Mouse (Mus musculus) skeletal muscle tissue, adult 2 months (tissue): ENCODE measurements around the gene Ttc25.
A peak's percentile ranks its signal among the peaks of the same experiment; 100 is the strongest.
"Not testable (repeated sequence)": the region's sequence is repeated elsewhere in the genome, so short reads cannot be mapped to it uniquely, and the experiment has no call there.

ENCODE experiments used
- DNase-seq: peaks from one replicate; pipeline ENCODE4 v3.0.0-alpha.2; 2012; ENCODE audit warnings: low read depth, low spot score

The Ttc25 gene

GRCm38 (mm10) chr11:100570430-100571201 is 25.2 kb downstream of the Ttc25 start:
- DNase-seq: peak; percentile 71

- DNase-seq: no peak
Observed at GRCm38 (mm10) chr11:100571202-100571567, 25.8 kb downstream of the Ttc25 start.

- DNase-seq: no peak
Observed at GRCm38 (mm10) chr11:100574188-100574587, 28.8 kb downstream of the Ttc25 start.

GRCm38 (mm10) chr11:100574708-100575483 is 29.5 kb downstream of the Ttc25 start, which contains the start of gene Cnp:
Cnp (plus strand) TSS chr11:100574904.
- DNase-seq: peak; percentile 62

DNA sequence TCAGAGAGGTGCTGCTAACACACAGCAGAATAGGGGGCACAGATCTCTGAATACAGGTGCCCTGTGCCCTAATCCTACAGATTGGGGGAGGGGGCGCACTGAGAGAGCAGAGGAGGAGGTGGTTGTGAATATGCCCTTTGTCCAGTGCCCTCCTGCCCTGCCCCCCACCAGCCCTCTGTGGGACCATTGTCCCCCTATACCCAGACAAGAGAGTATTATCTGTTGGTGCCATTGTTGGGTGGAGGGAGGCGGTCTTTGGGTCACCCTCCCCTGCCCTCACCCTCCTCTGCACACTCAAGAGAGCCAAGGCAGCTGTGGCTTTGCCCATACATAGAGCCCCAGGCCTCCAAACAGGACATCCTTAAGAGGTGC is 30.1 kb downstream of the Ttc25 start:
- no peak for DNase-seq

- DNase-seq: no peak
Observed at GRCm38 (mm10) chr11:100576256-100576655, 30.8 kb downstream of the Ttc25 start.

DNA sequence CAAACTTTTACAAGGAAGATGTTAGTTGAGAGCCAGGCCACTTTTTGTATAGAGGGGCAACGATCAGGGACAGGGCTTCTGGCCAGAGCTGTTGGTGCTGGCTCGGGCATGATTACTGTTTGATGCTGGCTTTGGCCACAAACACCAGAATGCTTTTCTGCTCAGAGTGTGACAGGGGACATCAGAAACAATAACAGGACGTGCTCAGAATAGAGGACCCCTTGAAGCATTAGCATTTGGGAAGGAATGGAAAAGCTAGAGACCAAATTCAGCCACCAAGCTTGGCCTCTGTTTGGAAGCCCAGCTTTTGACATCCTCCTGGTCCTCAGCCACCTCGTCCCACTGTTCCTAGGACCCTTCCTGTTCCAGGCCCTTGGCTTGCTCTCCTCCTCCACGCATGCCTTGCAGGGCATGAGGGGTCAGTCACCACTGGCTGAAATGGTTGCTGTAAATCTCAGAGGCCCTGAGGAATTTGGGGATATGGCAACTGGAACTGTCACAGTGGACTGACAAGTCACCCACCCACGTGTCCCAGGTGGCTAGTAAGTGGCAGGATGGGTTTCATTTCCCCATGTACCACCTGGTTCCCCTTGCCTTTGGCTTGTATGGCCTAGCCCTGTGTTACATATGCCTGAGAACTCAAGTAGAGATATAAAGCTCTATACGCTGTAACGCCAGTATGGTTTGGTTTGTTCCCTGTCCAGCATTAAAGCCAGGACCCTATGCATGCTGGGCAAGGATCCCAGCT is 32.6 kb downstream of the Ttc25 start:
- DNase-seq: no peak

DNA sequence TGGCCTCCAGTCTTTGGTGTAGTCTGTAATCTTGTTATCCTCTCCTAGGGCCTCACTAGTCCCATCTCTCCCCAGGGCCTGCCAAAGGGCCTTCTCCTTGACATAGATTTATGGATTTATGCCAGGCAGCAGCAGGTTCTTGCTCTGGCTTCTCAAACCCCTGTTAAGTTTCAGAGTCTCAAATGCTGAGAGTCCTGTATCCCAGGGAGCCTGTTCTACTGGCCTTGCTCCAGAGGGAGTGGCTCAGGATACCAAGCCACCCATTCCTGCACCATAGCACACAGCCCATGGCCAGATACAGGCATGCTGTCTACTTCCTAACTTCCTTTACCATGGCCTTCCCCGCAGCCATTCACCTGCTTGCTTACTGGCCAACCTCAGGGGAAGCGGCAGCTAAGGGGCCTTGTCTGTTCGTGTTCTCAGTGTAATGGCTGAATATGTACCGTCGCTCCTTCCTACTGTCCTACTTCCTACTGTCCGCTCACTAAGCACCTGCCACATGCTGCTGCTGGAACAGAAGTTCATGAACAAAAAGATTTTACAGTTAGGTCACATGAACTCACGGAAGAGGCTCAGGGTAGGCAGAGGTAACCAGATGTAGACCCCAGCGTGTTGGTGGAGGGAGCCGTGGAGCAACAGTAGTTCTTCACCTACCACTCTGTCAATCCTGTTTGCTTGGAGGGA is 33.9 kb downstream of the Ttc25 start:
- no peak for DNase-seq

DNA sequence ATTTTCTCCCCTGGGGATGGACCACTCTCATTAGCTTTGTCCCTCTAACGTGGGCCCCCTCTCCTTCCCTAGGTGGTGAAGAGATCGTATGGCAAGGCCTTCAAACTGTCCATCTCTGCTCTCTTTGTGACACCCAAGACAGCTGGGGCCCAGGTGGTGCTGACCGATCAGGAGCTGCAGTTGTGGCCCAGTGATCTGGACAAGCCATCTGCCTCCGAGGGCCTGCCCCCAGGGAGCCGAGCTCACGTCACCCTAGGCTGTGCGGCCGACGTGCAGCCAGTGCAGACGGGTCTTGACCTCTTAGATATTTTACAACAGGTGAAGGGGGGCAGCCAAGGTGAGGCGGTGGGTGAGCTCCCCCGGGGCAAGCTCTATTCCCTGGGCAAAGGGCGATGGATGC is 34.9 kb downstream of the Ttc25 start:
- no peak for DNase-seq

GRCm38 (mm10) chr11:100581756-100582155 is 36.3 kb downstream of the Ttc25 start:
- no peak for DNase-seq

DNA sequence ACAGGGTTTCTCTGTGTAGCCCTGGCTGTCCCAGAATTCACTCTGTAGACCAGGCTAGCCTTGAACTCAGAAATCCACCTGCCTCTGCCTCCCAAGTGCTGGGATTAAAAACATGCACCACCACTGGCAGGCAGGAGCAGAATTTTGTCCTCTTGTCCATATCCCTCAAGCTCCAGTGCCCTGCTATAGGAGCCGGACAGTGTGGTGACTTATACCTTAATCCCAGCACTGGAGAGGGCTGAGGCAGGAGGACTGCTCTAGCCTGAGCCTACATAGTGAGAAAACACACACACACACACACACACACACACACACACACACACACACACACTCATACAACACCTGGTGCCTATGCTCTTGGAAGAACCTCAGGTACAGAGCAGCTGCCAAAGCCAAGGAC is 37.0 kb downstream of the Ttc25 start:
- not testable (repeated sequence) for DNase-seq

DNA sequence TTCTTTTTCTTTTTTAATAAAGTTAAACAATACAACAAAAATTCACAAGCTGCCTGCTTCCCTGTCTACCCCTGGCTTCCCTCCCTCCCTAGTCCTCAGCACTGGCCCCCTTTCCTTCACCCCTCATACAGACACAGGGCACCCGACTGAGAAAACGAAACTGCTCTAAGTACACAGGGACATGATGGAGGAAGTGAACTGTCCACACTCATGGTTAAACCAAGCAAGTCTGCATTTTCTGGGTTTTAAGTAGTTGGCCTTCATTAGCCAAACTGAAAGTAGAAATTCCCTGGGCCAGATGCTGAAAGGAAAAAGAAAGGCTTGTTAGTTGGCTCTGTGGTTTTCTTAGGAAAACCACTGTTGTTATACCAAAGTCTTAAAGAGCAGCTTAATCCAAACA is 37.4 kb downstream of the Ttc25 start:
- DNase-seq: no peak

GRCm38 (mm10) chr11:100584561-100584961 is 39.2 kb downstream of the Ttc25 start:
- no peak for DNase-seq

DNA sequence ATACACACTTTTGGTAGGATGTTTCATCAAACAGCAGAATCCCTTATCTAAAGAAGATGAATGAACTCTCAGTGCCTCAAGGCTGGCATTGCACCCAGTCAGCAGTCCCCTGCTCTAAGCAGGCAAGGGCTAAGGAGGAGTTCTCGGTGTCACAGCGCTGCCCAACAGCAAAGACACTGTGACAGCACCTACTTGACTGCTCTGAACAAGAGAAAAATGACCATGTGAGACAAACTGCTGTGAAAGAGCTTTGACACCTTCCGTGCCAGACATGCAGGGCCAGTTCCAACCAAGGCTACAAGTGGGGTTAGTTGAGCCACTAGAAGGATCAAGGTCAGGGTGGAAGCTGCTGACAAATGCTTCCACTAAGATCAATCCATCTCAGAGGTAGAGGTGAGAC is 39.7 kb downstream of the Ttc25 start:
- no peak for DNase-seq

DNA sequence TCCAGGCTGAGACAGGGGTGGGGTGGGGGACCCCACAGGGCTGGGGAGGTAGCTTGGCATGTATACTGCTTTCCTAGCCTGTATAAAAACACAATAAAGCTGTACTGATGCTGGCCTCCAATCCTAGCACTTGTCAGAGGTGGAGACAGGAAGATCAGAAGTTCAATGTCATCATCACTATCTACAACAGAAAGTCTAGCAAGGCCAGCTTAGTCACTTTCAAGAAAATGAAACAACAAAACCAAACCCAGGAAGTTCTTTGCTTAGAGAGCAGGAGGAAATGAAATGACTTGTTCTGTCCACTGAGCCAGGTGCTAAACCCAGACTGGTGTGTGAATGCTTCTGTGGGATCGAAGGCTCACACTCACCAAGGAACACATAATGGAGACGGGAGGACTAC is 43.1 kb downstream of the Ttc25 start:
- no peak for DNase-seq

DNA sequence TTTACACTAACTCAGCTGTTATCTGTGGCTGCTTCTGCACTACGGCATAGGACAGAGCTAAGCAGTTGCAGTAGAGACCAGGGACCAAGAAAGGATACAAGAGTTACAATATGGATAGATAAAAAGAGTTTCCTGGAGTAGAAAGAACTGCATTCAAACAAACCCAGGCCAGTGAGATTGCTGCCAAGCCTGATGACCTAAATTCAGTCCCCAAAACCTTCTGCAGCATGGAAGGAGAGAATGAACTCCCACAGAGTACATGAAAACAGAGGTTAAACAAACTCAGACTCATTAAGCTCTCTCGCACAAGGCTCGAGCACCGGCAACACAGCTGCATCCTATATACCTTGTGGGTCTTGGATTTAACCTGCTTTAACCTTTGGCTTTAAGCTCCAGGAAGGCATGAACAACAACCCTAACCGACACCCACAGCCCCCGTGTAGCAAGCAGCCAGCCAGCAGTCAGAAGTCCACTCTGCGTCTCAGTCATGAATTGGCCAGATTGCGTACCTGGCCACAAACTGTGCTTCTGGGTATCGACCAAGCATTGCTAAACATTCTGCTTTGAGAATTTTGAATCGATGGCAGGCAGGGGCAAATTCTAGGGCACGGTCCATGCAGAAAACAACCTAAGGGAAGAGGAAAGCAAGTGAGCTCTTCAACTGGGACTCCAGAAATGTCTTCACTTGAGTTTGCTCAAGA is 47.1 kb downstream of the Ttc25 start:
- DNase-seq: no peak

- DNase-seq: no peak
Observed at GRCm38 (mm10) chr11:100594608-100595007, 49.2 kb downstream of the Ttc25 start.

DNA sequence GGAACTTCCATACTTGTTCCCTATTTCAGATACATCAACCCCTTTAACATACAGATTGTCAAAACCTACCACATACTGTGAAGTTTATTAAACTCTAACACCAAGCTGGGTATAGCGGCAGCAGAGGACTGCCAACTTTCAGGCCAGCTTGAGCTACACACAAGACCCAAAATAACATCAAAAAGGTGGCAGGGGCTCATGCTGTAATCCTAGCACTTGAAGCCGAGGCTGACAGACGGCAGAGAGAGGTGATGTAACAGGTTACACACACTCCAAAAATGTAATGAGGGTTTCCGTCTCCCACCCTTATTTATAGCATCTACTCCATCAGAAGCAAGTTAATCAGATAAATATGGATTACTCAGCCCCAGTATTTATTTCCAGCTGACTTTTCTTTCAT is 50.1 kb downstream of the Ttc25 start:
- DNase-seq: peak; percentile 68

- no peak for DNase-seq
Observed at GRCm38 (mm10) chr11:100598074-100598473, 52.7 kb downstream of the Ttc25 start.

DNA sequence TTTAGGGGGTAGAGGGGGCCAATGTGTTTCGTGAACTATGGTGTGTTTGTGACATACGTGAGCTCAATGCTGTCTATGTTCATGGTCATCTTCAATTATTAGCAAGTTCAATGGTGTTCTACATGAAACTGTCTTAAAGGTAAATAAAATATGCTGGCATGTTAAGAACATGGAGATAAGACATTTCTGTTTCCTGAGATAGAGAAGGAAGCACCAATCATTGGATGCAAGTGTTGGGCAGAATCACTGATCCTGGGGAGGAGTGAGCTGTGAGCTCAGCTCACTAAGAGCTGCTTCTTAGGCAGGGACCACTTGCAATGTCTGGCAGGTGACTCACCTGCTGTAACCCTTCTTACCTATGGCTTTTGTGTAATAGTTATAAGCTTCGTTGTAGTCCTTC is 56.0 kb downstream of the Ttc25 start:
- no peak for DNase-seq

GRCm38 (mm10) chr11:100603155-100603554 is 57.7 kb downstream of the Ttc25 start:
- DNase-seq: no peak
